Mouse (Mus musculus): ENCODE results near the gene Ciita.

DNA sequence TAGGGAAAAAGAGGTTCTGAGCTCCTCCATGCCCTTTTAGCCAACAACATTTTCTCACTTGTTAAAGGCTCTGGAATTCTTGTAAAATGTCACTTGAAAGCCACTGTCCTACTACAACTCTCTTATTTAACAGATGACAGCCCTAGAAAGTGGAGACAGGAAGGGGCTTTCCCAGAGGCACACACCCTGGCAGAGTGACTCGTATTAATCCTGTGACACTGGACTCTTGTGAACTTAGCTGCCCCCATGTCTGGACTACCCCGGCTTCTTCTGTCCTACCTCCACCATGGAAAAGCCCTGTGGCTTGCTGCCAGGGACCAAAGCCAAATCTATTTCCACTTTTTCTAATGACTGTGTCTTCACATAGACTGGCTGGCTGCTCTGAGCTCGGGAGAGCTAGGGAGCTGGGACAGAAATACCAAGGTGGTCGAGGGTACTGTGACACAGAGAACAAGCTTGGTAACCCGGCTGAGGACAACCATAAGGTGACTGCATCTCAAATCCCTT, 18.3 kb downstream of the Ciita start:
- TF ChIP-seq CTCF (IDR thresholded peaks at IDR 0.05; ENCODE audit: low read depth) = no peak
- no peak for TF ChIP-seq EP300 (IDR thresholded peaks at IDR 0.05; ENCODE audit: low read depth)
